Mouse (Mus musculus) testis, adult 2 months (tissue): ENCODE measurements around the gene Gm20517.

Experiments used
- CTCF ChIP-seq: fragments of 200-500 bp; IDR thresholded peaks from 2 replicates; pipeline ENCODE4 v1.5.1; 2012; ENCODE audit warnings: low read depth, mild to moderate bottlenecking, inconsistent platforms, low read length, moderate library complexity; ENCODE audit not compliant: control insufficient read depth, insufficient read depth, insufficient replicate concordance
- POLR2A ChIP-seq: fragments of 200-500 bp; IDR thresholded peaks from 2 replicates; pipeline ENCODE4 v1.6.1; 2012; ENCODE audit warnings: low read depth, mild to moderate bottlenecking, inconsistent platforms, low read length, moderate library complexity; ENCODE audit not compliant: control insufficient read depth

DNA sequence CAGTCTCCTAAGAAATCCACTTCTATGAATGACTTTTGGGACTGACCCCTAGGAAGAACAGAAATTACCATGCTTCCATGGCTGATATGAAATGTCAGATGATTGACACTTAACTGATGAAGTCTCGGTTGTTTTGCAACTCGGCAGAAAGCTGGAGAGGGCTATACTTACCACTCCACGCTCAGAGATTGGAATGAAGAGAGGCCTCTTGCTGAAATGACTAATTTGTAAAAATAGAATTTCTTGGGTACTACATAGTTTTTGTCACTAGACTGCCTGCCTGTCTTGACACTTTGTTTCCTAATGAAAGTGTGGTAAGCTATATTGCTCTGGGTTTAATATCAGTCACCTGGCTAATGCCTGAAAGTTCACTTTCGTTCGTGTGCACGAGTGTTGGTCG lies 53.1 kb downstream of the Gm20517 start:
- TF ChIP-seq POLR2A (no peak), CTCF (no peak)
